Mouse (Mus musculus) embryo, embryonic 11.5 days (tissue): Measurements from ENCODE around the gene Rp9.
"Not testable (repeated sequence)": the region's sequence is repeated elsewhere in the genome, so short reads cannot be mapped to it uniquely, and the experiment has no call there.

Experiments
- DNase-seq: peaks from one replicate; pipeline ENCODE4 v3.0.0-alpha.2; 2012; ENCODE audit warnings: low read depth, low spot score

Gene Rp9

DNA sequence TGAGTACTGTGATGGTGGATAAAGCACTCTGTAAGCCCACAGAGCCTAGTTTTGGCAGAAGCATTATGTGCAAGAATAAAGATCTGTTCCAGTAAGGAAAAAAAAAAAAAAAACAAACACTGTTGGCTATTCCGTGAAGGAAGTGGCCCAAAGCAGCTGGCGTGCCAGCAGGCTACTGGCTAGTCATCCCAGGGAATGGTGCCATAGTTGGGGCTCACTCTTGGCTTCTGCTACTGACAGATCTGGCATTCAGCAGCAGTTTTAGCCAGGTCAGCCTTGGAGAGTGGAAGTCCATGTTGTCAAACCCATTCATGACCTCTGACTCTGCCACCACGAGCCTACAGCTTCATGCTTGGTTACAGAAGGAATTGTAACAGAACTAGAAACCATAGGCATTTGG, 7.6 kb downstream of the Rp9 start:
- DNase-seq, result no peak

DNA sequence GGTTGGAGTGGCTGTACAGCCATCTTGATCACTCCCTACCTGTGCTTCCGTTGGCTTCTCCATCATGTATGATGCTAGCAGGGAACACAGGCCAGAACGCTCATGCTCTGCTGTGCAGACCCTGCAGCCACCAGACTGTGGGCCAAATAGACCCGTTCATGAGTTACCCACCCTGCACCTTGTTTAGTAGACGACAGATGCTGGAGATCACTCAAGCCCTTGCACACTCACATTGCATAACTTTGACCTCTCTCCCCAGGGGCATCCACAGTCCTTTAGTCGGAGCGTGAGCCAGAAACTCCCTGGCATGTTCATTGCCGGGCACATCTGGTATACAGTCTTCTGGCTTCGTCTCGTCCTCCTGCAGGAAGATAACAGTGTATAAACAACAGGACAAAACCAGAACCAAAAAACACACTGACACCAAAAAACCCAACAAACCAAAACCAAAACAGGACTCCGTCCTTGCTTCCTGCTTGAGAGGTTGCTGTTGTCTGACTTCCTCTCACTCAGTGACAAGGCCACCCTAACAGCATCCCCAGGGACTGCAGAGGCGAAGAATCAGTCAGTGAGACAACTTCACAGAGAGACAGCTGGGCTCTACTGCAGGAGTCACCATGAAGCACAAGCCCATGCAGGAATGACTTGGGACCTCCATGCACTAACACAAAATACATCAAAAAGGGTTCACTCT, 12.3 kb downstream of the Rp9 start:
- DNase-seq, result no peak

DNA sequence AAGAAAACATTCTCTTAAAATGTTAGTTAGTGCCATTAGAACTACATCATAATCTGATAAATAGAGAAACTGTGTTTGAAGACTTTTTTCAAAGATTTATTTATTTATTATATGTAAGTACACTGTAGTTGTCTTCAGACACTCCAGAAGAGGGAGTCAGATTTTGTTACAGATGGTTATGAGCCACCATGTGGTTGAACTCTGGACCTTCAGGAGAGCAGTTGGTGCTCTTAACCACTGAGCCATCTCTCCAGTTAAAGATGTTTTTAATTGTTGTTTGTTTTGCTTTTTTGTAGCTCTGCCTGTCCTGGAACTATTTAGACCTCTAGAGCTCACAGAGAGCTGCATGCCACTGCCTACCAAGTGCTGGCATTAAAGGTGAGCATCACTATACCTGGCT, 14.5 kb downstream of the Rp9 start:
- DNase-seq, result no peak

- not testable (repeated sequence) for DNase-seq
Measured at GRCm38 (mm10) chr9:22453990-22454389, 15.6 kb downstream of the Rp9 start, which contains the start of gene Gm17545. Gm17545 (plus strand) TSS chr9:22454290.

DNA sequence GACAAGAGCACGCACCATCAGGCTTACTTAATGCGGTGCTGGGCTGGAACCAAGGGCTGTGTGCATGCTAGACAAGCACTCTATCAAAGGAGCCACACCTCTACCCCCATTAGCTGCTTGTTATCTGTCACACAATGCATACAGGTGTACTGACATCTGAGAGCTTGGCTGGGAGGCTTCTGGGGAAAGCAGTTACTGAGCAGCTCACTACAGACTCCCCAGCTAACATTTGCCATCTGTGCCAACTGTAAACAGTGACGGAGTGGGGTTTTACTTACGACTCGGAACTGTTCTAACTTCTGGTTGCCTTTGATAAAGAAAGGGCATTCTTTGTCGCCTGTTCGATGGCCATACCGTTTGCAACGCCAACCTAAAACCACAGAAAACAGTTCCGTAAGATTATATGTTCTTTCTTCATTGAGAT, 16.0 kb downstream of the Rp9 start:
- no peak for DNase-seq

GRCm38 (mm10) chr9:22452697-22453096, 16.8 kb downstream of the Rp9 start:
- DNase-seq, result no peak

- no peak for DNase-seq
Measured at GRCm38 (mm10) chr9:22449209-22449608, 20.3 kb downstream of the Rp9 start.

- no peak for DNase-seq
Measured at GRCm38 (mm10) chr9:22448420-22448819, 21.1 kb downstream of the Rp9 start.

- DNase-seq, result no peak
Measured at GRCm38 (mm10) chr9:22447213-22447612, 22.3 kb downstream of the Rp9 start.

- DNase-seq, result no peak
Measured at GRCm38 (mm10) chr9:22445123-22445522, 24.4 kb downstream of the Rp9 start.

DNA sequence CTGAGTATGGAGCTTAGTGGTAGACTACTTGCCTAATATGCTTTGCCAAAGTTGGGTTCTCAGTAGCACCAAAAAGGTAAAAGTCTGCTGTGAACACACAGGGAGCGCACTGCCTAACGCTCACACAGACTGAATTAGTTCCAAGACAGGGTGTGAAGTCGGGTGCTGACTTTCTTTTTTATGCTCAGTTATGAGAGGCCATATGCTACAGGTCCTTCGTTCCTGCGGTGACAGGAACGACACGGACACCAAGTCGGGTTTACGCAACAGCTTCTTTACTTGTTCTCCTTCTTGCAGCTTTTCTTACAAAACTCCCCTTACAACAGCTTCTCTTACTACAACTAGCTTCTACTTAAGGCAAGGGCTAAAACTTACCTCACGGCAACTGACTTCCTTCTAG, 26.4 kb downstream of the Rp9 start:
- no peak for DNase-seq

- no peak for DNase-seq
Measured at GRCm38 (mm10) chr9:22438826-22439225, 30.7 kb downstream of the Rp9 start.

DNA sequence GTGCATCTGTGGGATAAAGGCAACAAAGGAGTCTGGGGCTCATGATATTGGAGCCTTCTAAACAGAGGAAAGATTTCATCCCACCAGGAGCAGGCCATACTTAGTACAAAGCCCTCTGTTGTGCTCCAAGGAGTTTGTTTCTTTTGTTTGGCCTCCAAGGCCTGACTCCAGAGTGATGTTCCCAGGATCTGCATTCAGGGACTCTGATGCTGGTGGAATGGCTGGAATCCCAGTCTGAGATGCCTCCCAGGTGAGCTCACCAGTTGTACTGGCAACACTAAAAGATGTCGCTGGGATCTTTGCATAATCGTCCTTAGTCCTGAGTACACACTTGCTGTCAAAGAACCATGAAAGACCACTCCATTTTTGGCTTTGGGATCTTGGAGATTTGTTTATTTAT, 35.4 kb downstream of the Rp9 start:
- DNase-seq, result no peak

DNA sequence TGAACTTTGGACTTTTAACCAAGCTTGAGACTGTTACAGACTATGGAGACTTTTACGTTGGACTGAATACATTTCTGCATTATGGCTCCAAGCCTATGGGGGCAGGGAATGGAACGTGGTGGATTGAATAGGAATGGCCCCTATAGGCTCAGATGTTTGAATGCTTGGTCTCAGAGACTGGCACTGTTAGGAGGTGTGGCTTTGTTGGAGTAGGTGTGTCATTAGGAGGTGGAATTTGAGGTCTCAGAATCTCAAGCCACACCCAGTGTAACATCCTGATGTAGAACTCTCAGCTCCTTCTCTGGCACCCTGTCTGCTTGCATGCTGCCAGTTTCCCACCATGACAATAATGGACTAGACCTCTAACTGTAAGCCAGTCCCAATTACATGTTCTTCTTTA, 36.3 kb downstream of the Rp9 start:
- DNase-seq, result no peak

DNA sequence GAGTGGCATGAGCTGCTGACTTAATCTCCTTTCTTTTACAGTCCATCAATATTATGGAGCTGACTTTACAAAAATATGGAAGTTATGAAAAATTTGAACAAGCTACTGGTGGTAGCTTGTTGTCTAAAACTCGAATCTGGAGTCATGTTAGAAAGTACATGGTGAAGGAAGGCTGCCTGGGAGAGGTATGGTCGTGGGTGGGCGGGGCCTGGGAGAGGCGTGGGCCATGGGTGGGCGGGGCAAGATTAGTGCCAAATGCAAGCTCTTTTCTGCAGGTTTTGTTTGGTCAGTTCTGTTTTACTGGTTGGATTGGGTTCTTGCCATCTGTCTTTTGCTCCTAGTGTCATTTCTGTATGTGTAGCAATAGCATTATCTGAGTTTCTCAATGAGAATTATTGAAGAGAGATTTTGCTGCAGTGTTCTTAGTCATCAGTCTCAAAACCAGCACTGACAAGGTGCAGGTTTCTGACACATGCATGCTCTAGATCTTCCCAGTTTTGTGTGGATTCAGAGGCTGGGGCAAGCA, 39.2 kb downstream of the Rp9 start:
- no peak for DNase-seq

DNA sequence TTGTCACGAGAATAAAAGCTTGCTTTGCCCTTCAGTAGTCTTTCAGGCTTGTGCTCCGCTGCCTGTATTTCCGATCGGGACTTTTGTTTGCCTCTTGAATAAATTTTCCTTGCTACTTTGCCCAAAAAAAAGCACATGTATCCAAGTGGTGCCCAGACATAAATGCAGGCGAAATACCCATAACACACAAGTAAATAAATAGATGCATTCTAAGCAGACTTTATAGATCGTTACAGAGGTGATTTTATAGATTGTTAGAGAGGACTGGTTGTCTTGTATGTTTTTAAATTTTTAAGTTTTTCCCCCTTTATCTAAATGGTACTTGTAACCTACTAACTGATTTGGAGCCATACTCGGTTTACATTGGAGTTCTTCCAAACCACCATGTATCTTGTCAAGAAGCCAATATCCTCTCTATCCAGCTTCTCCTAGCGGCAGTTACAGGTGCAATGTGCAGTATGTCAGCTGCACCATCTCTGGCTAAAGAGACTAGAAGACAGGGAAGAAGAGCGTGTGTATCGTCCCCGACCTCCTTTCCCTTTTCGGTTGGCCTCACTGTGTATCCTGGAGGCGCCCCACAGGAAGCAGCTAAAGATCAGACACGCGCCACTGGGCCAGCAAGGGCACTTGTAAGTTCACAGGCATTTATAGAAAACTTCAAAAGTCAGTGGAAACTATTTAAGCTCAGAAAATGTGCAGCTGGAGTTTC, 39.9 kb downstream of the Rp9 start:
- no peak for DNase-seq

DNA sequence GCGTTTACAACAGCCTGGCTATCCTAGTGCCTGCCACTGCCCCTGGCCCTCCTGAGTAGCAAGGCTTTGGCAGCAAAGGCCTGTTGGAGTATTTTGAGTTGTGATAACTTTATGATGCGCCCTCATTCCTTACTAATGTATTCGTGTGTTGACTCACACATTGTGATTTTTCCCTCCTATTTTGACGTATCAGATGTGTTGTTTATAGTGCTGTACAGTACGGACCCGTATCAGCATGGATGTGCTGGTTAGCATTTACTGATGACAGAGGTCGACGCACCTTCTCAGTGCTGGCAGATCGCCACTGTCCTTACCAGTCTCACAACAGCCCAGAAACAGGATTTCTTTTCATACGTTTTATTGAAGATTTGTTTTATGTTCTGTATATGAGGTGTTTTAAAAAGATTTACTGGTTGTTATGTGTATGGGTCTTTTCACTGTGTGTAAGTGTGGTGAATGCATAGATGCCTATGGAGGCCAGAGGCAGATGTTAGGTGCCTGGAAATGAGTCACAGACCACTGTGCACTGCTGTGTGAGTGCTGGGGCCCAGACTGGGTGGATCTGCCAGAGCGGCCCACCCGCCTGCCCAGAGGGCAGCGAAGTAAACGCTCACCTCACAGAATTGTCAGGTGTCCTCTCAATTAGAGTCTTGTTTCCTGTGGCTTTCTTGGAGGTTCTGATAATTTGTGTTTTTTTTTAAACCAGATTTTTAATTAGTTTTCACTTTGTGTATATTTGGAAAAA, 40.7 kb downstream of the Rp9 start:
- DNase-seq, result no peak

GRCm38 (mm10) chr9:22428028-22428665, 41.4 kb downstream of the Rp9 start:
- no peak for DNase-seq

DNA sequence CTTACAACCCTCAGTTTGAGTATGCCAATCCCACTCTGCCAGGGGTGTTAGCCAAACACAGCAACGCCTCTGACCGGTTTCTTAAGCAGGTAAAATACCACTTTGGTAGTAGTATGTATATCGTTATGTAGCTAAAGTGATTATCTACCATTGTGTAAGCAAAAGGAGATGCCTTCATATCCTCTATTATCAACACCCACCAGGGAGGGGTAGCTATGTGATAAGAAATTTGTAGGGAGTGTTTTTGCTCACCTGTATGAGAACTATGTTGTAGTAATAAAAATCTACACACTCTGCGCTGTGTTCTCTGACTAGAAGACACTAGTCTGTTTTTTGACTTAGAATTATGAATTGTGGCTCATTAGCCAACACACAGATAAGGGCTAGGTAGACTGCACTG, 44.8 kb downstream of the Rp9 start:
- no peak for DNase-seq

DNA sequence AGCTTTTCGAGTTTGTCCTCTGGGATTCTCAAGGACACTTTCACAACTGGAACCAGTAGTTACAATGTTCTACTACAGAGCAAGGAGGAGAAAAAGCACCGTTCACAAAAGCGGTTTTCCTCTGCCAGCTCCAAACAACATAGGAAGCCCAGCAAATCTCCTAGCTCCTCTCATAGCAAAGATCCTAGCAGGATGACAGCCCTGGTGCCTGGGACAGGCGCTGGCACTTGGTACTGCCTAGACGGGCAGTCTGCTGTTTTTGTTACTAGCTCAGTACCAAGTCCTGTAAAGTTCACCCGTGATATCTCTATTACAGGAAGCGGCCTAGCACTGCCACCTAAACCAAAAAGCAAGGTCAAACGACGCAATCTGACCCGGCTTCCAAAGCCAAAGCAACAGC, 45.3 kb downstream of the Rp9 start:
- DNase-seq, result no peak

DNA sequence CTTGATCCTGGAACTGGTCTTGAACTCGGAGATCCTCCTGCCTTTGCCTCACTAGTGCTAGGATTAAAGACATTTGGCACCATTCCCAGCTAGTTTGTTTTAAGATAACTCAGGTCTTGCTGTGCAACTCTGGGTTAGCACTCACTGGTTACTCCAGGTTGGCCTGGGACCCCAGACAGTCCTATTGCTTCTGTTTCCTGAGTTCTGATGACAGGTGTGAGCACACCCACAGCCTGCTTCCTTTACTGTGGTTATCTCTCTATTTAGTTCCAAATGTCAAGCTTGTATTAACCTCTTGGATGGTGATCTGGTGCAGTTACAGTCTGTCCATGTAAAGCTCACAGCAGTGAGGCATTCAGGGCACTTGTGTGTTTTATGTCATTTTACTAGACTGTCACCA, 46.0 kb downstream of the Rp9 start:
- DNase-seq, result no peak

GRCm38 (mm10) chr9:22422559-22422958, 47.0 kb downstream of the Rp9 start:
- no peak for DNase-seq
